Mouse (Mus musculus) limb, embryonic 13.5 days (tissue): Measurements from ENCODE around the gene Zfp296. TPM values are rescaled to one million over a fixed set of nuclear protein-coding genes. Genes with fewer than 3 reads are reported as not detected.
A peak's percentile ranks its signal among the peaks of the same experiment; 100 is the strongest.

Source experiments
- ATAC-seq: fragments of 200-750 bp; cut with Nextera tagmentation; 2 replicates; pipeline ENCODE4 v1.8.0; 2017; ENCODE audit warnings: low read depth, moderate number of reproducible peaks, moderate TSS enrichment; ENCODE audit not compliant: low FRiP score
- H3K27ac ChIP-seq: fragments of 300-500 bp; sonication (generic); 2 replicates; pipeline ENCODE4 v1.5.1; 2015; ENCODE audit warnings: inconsistent platforms, mild to moderate bottlenecking, moderate library complexity
- H3K27me3 ChIP-seq: fragments of 300-500 bp; sonication (generic); 2 replicates; pipeline ENCODE4 v1.6.1; 2015; ENCODE audit warnings: mild to moderate bottlenecking, inconsistent platforms
- H3K36me3 ChIP-seq: fragments of 300-500 bp; sonication (generic); 2 replicates; pipeline ENCODE4 v1.6.1; 2015; ENCODE audit warnings: inconsistent platforms, mild to moderate bottlenecking, moderate library complexity
- H3K4me1 ChIP-seq: fragments of 300-500 bp; sonication (generic); 2 replicates; pipeline ENCODE4 v1.6.1; 2015; ENCODE audit warnings: inconsistent platforms
- H3K4me2 ChIP-seq: fragments of 300-500 bp; sonication (generic); replicated peaks from 2 replicates; pipeline ENCODE4 v1.6.1; 2015; ENCODE audit warnings: inconsistent platforms, mild to moderate bottlenecking, moderate library complexity
- H3K4me3 ChIP-seq: fragments of 300-500 bp; sonication (generic); 2 replicates; pipeline ENCODE4 v1.5.1; 2015; ENCODE audit warnings: moderate library complexity, mild to moderate bottlenecking, inconsistent platforms
- H3K9ac ChIP-seq: fragments of 300-500 bp; sonication (generic); 2 replicates; pipeline ENCODE4 v1.6.1; 2015; ENCODE audit warnings: mild to moderate bottlenecking, inconsistent platforms
- H3K9me3 ChIP-seq: fragments of 300-500 bp; sonication (generic); 2 replicates; pipeline ENCODE4 v1.6.1; 2016; ENCODE audit warnings: inconsistent platforms
- WGBS: fragments of 180-500 bp; shearing (Covaris S2); methylation state at CpG from one replicate; pipeline ENCODE4 v1.1.7; 2015; 5-methylcytosine and 5-hydroxymethylcytosine counted together
- polyA plus RNA-seq: library from polyadenylated mRNA; unstranded; fragments of >200 nt; fragmentation: Nextera tagmentation; extraction: Ambion mirVana; gene quantifications from 2 replicates; pipeline ENCODE4 v1.2.1, GENCODE M21; 2015

Gene Zfp296
- polyA plus RNA-seq, 1 experiment from 2014 or later: 0.73 TPM

- Histone ChIP-seq H3K9me3 (no peaks in the 10 kb centered on the region), H3K27me3 (peaks cover 19% of the 10 kb centered on the region), H3K4me2 (peak overlapping the region; percentile 65), H3K4me3 (peak overlapping the region; percentile 38), H3K4me1 (peaks cover 5% of the 10 kb centered on the region; the same call in 1 of the 2 replicates), H3K27ac (no peak overlapping the region), H3K36me3 (0 out of 2 replicates have a peak, but pooled peaks cover 4% of the 10 kb centered on the region), H3K9ac (peak overlapping the region; percentile 68)
- 8% methylated on average over 35 of the region's 35 CpGs for WGBS
- peak; percentile 71; the same call in 1 of the 2 replicates for ATAC-seq
Observed at GRCm38 (mm10) chr7:19619004-19619801, 42.1 kb downstream of the Zfp296 start.

GRCm38 (mm10) chr7:19620811-19621210, 43.7 kb downstream of the Zfp296 start:
- H3K27me3 ChIP-seq: peaks cover 19% of the 10 kb centered on the region
- H3K4me3 ChIP-seq: no peak overlapping the region
- H3K36me3 ChIP-seq: 0 out of 2 replicates have a peak, but pooled peaks cover 4% of the 10 kb centered on the region
- H3K4me2 ChIP-seq: no peak overlapping the region
- no peak overlapping the region for H3K27ac ChIP-seq
- no peak for ATAC-seq
- H3K4me1 ChIP-seq: peaks cover 5% of the 10 kb centered on the region; the same call in 1 of the 2 replicates
- no peak overlapping the region for H3K9ac ChIP-seq
- WGBS: 90% methylated on average over 7 of the region's 7 CpGs
- H3K9me3 ChIP-seq: no peaks in the 10 kb centered on the region

- Histone ChIP-seq H3K27ac (no peak overlapping the region), H3K9me3 (no peaks in the 10 kb centered on the region), H3K4me1 (peaks cover 5% of the 10 kb centered on the region; the same call in 1 of the 2 replicates), H3K4me3 (no peak overlapping the region), H3K27me3 (peaks cover 19% of the 10 kb centered on the region), H3K36me3 (0 out of 2 replicates have a peak, but pooled peaks cover 3% of the 10 kb centered on the region), H3K9ac (no peak overlapping the region), H3K4me2 (no peak overlapping the region)
- no peak for ATAC-seq
- WGBS: 26% methylated on average over 6 of the region's 6 CpGs
Observed at GRCm38 (mm10) chr7:19622241-19622640, 45.2 kb downstream of the Zfp296 start.

- Histone ChIP-seq H3K4me3 (no peak overlapping the region), H3K27me3 (peaks cover 19% of the 10 kb centered on the region), H3K4me1 (peaks cover 5% of the 10 kb centered on the region; the same call in 1 of the 2 replicates), H3K9me3 (no peaks in the 10 kb centered on the region), H3K36me3 (no peaks in the 10 kb centered on the region), H3K4me2 (no peak overlapping the region), H3K9ac (no peak overlapping the region), H3K27ac (no peak overlapping the region)
- no peak for ATAC-seq
- WGBS: 72% methylated on average over 2 of the region's 2 CpGs
Observed at GRCm38 (mm10) chr7:19623433-19623832, 46.3 kb downstream of the Zfp296 start.

GRCm38 (mm10) chr7:19627721-19628120, 50.6 kb downstream of the Zfp296 start:
- H3K9ac ChIP-seq: no peak overlapping the region
- H3K4me3 ChIP-seq: peak overlapping the region; percentile 81
- H3K4me2 ChIP-seq: peak overlapping the region; percentile 91
- ATAC-seq: no peak
- 61% methylated on average over 3 of the region's 3 CpGs for WGBS
- no peaks in the 10 kb centered on the region for H3K27me3 ChIP-seq
- no peaks in the 10 kb centered on the region for H3K9me3 ChIP-seq
- H3K4me1 ChIP-seq: no peaks in the 10 kb centered on the region
- no peak overlapping the region for H3K27ac ChIP-seq
- H3K36me3 ChIP-seq: peaks cover 10% of the 10 kb centered on the region

- H3K27me3 ChIP-seq: no peaks in the 10 kb centered on the region
- H3K4me1 ChIP-seq: no peaks in the 10 kb centered on the region
- H3K27ac ChIP-seq: peak overlapping the region; percentile 33; the same call in 1 of the 2 replicates
- H3K9me3 ChIP-seq: no peaks in the 10 kb centered on the region
- no peak overlapping the region for H3K9ac ChIP-seq
- ATAC-seq: peak; percentile 5; the same call in 1 of the 2 replicates
- H3K4me2 ChIP-seq: peak overlapping the region; percentile 91
- H3K4me3 ChIP-seq: peak overlapping the region; percentile 81
- 12% methylated on average over 17 of the region's 17 CpGs for WGBS
- H3K36me3 ChIP-seq: peaks cover 14% of the 10 kb centered on the region
Observed at GRCm38 (mm10) chr7:19628192-19628535, 51.1 kb downstream of the Zfp296 start.

GRCm38 (mm10) chr7:19628536-19629360, 51.7 kb downstream of the Zfp296 start:
- peak overlapping the region; percentile 91 for H3K4me2 ChIP-seq
- H3K36me3 ChIP-seq: peaks cover 20% of the 10 kb centered on the region
- no peaks in the 10 kb centered on the region for H3K9me3 ChIP-seq
- 2% methylated on average over 57 of the region's 57 CpGs for WGBS
- H3K9ac ChIP-seq: peak overlapping the region; percentile 70
- H3K27me3 ChIP-seq: no peaks in the 10 kb centered on the region
- H3K4me3 ChIP-seq: peak overlapping the region; percentile 81
- H3K4me1 ChIP-seq: no peaks in the 10 kb centered on the region
- ATAC-seq: peak; percentile 89
- H3K27ac ChIP-seq: peak overlapping the region; percentile 87

- Histone ChIP-seq H3K9ac (peak within 1 kb of the TSS; percentile 70), H3K4me2 (peak within 1 kb of the TSS; percentile 91), H3K4me1 (no peaks in the 10 kb centered on the region), H3K9me3 (no peaks in the 10 kb centered on the region), H3K4me3 (peak within 1 kb of the TSS; percentile 81), H3K36me3 (peaks cover 26% of the 10 kb centered on the region), H3K27me3 (no peaks in the 10 kb centered on the region), H3K27ac (peak within 1 kb of the TSS; percentile 87)
- WGBS: under 1% methylated on average over 38 of the region's 41 CpGs
- peak; percentile 71; the same call in 1 of the 2 replicates for ATAC-seq
Observed at GRCm38 (mm10) chr7:19629361-19629734, 52.3 kb downstream of the Zfp296 start, which contains the start of gene Relb. Relb (minus strand) TSS chr7:19629438.

Other genes with a start within 250 kb of the Zfp296 start
- 89.1 and 96.4 TPM in 2 replicates for gene Ercc1, start 232.5 kb upstream of the Zfp296 start, polyA plus RNA-seq
- 29.9 and 31.8 TPM in 2 replicates for gene Cd3eap, start 217.8 kb upstream of the Zfp296 start, polyA plus RNA-seq
- 9.0 and 9.6 TPM in 2 replicates for gene Ppp1r13l, start 217.5 kb upstream of the Zfp296 start, polyA plus RNA-seq
- 18.2 and 18.3 TPM in 2 replicates for gene Ercc2, start 195.3 kb upstream of the Zfp296 start, polyA plus RNA-seq
- 8.3 and 8.6 TPM in 2 replicates for gene Klc3, start 173.2 kb upstream of the Zfp296 start, polyA plus RNA-seq
- gene Ckm, start 172.5 kb upstream of the Zfp296 start, polyA plus RNA-seq: 3.2 and 4.7 TPM in 2 replicates
- gene Mark4, start 118.5 kb upstream of the Zfp296 start, polyA plus RNA-seq: 9.8 and 10.3 TPM in 2 replicates
- gene Exoc3l2, start 114.0 kb upstream of the Zfp296 start, polyA plus RNA-seq: 1.1 and 1.3 TPM in 2 replicates
- 2.5 TPM in 2 replicates for gene Bloc1s3, start 68.9 kb upstream of the Zfp296 start, polyA plus RNA-seq
- 67.5 and 67.8 TPM in 2 replicates for gene Trappc6a, start 68.9 kb upstream of the Zfp296 start, polyA plus RNA-seq
- 0.10 and 0.11 TPM in 2 replicates for gene Nkpd1, start 59.4 kb upstream of the Zfp296 start, polyA plus RNA-seq
- 22.4 and 26.2 TPM in 2 replicates for gene Ppp1r37, start 14.2 kb upstream of the Zfp296 start, polyA plus RNA-seq
- gene Gemin7, start 308 bp downstream of the Zfp296 start, polyA plus RNA-seq: 167 and 179 TPM in 2 replicates
- 62.2 and 64.6 TPM in 2 replicates for gene Clasrp, start 27.2 kb downstream of the Zfp296 start, polyA plus RNA-seq
- gene Relb, start 52.2 kb downstream of the Zfp296 start, polyA plus RNA-seq: 9.1 and 9.6 TPM in 2 replicates
- 75.9 and 77.4 TPM in 2 replicates for gene Clptm1, start 87.7 kb downstream of the Zfp296 start, polyA plus RNA-seq
- 1.1 and 1.7 TPM in 2 replicates for gene Apoc2, start 100.7 kb downstream of the Zfp296 start, polyA plus RNA-seq
- gene Gm44805, start 104.1 kb downstream of the Zfp296 start, polyA plus RNA-seq: 0.64 TPM in 1 of 2 replicates, not detected in the other
- gene Apoc4, start 104.2 kb downstream of the Zfp296 start, polyA plus RNA-seq: not detected in 2 replicates
- 8.9 and 10.3 TPM in 2 replicates for gene Apoc1, start 115.4 kb downstream of the Zfp296 start, polyA plus RNA-seq
- 236 and 241 TPM in 2 replicates for gene Apoe, start 121.9 kb downstream of the Zfp296 start, polyA plus RNA-seq
- 126 and 133 TPM in 2 replicates for gene Tomm40, start 138.2 kb downstream of the Zfp296 start, polyA plus RNA-seq
- gene Nectin2, start 173.2 kb downstream of the Zfp296 start, polyA plus RNA-seq: 88.6 and 88.7 TPM in 2 replicates
- 69.0 and 72.7 TPM in 2 replicates for gene Bcam, start 193.7 kb downstream of the Zfp296 start, polyA plus RNA-seq
- 4.2 and 4.9 TPM in 2 replicates for gene Cblc, start 219.5 kb downstream of the Zfp296 start, polyA plus RNA-seq
- 1.5 and 2.0 TPM in 2 replicates for gene Bcl3, start 245.5 kb downstream of the Zfp296 start, polyA plus RNA-seq